13 mouse cellular contexts compared by ENCODE assay signal in genomic region chr8:121827726-121828125, GRCm38 (mm10). TPM values are rescaled to one million over a fixed set of nuclear protein-coding genes. Genes with fewer than 3 reads are reported as not detected.
DNase-seq lines count a peak whose midpoint lies in the region; ATAC-seq lines count a peak whose summit lies in the region.
"Had no signal": no experiment of that assay in that cellular context is flagged by ENCODE, and none has a peak within 500 bp of the region (broad histone marks: within the 10 kb centered on the region; RNA-seq: fewer than 3 reads in every experiment).

No protein-coding gene starts in this region.

- 87% methylated on average over 5 of the region's 5 CpGs for WGBS in heart, embryonic 13.5 days
- WGBS in neural tube, embryonic 12.5 days, result 96% methylated on average over 5 of the region's 5 CpGs
- 92% methylated on average over 5 of the region's 5 CpGs for WGBS in embryonic facial prominence, embryonic 12.5 days
- 97% methylated on average over 5 of the region's 5 CpGs for WGBS in midbrain, embryonic 14.5 days

- peak overlapping the region; percentile 97 for H3K4me3 ChIP-seq in heart, embryonic 13.5 days
- H3K4me3 ChIP-seq in neural tube, embryonic 12.5 days, result no peak overlapping the region
- no peak overlapping the region for H3K4me3 ChIP-seq in embryonic facial prominence, embryonic 12.5 days
- H3K4me3 ChIP-seq in midbrain, embryonic 14.5 days (replicated peaks; ENCODE audit: low read depth, low read length), result no peak overlapping the region

- H3K9me3 ChIP-seq in heart, embryonic 13.5 days, result no peaks in the 10 kb centered on the region
- H3K9me3 ChIP-seq in neural tube, embryonic 12.5 days, result no peaks in the 10 kb centered on the region
- no peaks in the 10 kb centered on the region for H3K9me3 ChIP-seq in embryonic facial prominence, embryonic 12.5 days
- no peaks in the 10 kb centered on the region for H3K9me3 ChIP-seq in midbrain, embryonic 14.5 days (ENCODE audit: control insufficient read depth, low read length)

- H3K27me3 ChIP-seq in heart, embryonic 13.5 days (replicated peaks), result no peaks in the 10 kb centered on the region
- no peaks in the 10 kb centered on the region for H3K27me3 ChIP-seq in neural tube, embryonic 12.5 days (replicated peaks)
- no peaks in the 10 kb centered on the region for H3K27me3 ChIP-seq in embryonic facial prominence, embryonic 12.5 days
- H3K27me3 ChIP-seq in midbrain, embryonic 14.5 days (ENCODE audit: control insufficient read depth, insufficient read depth, low read length), result no peaks in the 10 kb centered on the region

- H3K4me2 ChIP-seq in heart, embryonic 13.5 days, result no peak overlapping the region
- peak overlapping the region; percentile 97 for H3K4me2 ChIP-seq in neural tube, embryonic 12.5 days (replicated peaks)
- H3K4me2 ChIP-seq in embryonic facial prominence, embryonic 12.5 days (replicated peaks), result peak overlapping the region; percentile 73; the same call in 1 of the 2 replicates
- H3K4me2 ChIP-seq in midbrain, embryonic 14.5 days (ENCODE audit: low read length), result peak overlapping the region; percentile 92

- H3K36me3 ChIP-seq in heart, embryonic 13.5 days, result no peaks in the 10 kb centered on the region
- no peaks in the 10 kb centered on the region for H3K36me3 ChIP-seq in neural tube, embryonic 12.5 days
- no peaks in the 10 kb centered on the region for H3K36me3 ChIP-seq in embryonic facial prominence, embryonic 12.5 days
- no peaks in the 10 kb centered on the region for H3K36me3 ChIP-seq in midbrain, embryonic 14.5 days (ENCODE audit: control insufficient read depth, insufficient read depth, low read length)

- no peak for DNase-seq in heart, adult 18-20 months
- DNase-seq in neural tube, embryonic 10.5 days (ENCODE audit: extremely low spot score, low spot score), result no peak
- DNase-seq in midbrain, embryonic 14.5 days, result no peak
- DNase-seq in adrenal gland, postnatal 10 days, result no peak
- DNase-seq: cerebellum, adult 8-10 months; kidney, adult 9 months; spleen, adult 18-20 months; thymus, postnatal 36 days had no signal

- no peak overlapping the region for H3K27ac ChIP-seq in heart, embryonic 13.5 days (replicated peaks)
- H3K27ac ChIP-seq in neural tube, embryonic 12.5 days, result no peak overlapping the region
- no peak overlapping the region for H3K27ac ChIP-seq in embryonic facial prominence, embryonic 12.5 days
- H3K27ac ChIP-seq in midbrain, embryonic 14.5 days (replicated peaks; ENCODE audit: low read depth, low read length), result no peak overlapping the region
- H3K27ac ChIP-seq: macrophage had no signal

- peaks cover 19% of the 10 kb centered on the region for H3K4me1 ChIP-seq in heart, embryonic 13.5 days
- H3K4me1 ChIP-seq in neural tube, embryonic 12.5 days, result peaks cover 15% of the 10 kb centered on the region
- peaks cover 14% of the 10 kb centered on the region for H3K4me1 ChIP-seq in embryonic facial prominence, embryonic 12.5 days
- peaks cover 11% of the 10 kb centered on the region for H3K4me1 ChIP-seq in midbrain, embryonic 14.5 days (ENCODE audit: control insufficient read depth, insufficient read depth, low read length)

- no peak overlapping the region for H3K9ac ChIP-seq in heart, embryonic 13.5 days
- H3K9ac ChIP-seq in neural tube, embryonic 12.5 days, result no peak overlapping the region
- no peak overlapping the region for H3K9ac ChIP-seq in embryonic facial prominence, embryonic 12.5 days
- H3K9ac ChIP-seq in midbrain, embryonic 14.5 days (replicated peaks; ENCODE audit: low read length), result no peak overlapping the region

- no peak for ATAC-seq in heart, embryonic 13.5 days (ENCODE audit: extremely low read depth, insufficient number of reproducible peaks, low FRiP score, low TSS enrichment)
- ATAC-seq in neural tube, embryonic 12.5 days (ENCODE audit: low FRiP score, low read depth), result no peak
- ATAC-seq in embryonic facial prominence, embryonic 12.5 days (ENCODE audit: insufficient number of reproducible peaks, insufficient read depth, low FRiP score, low TSS enrichment), result no peak
- no peak for ATAC-seq in midbrain, embryonic 14.5 days (ENCODE audit: low FRiP score, low TSS enrichment)
- no peak for ATAC-seq in erythroid progenitor cell, adult 5-6 weeks (replicated peaks; ENCODE audit: low FRiP score, poor library complexity, severe bottlenecking)

RNA-seq across cellular contexts. Expression of gene Klhdc4, which starts 1.6 kb away (rescaled TPM):
- 25.7 and 26.8 TPM in 2 replicates for polyA plus RNA-seq in heart, embryonic 13.5 days (2015; fragmentation: Nextera tagmentation; extraction: Ambion mirVana)
- 10 to 100 TPM; 12.0 to 13.7 TPM for total RNA-seq in heart, adult 18-20 months (2021)
- 47.7 and 49.8 TPM in 2 replicates for polyA plus RNA-seq in neural tube, embryonic 12.5 days (2016; fragmentation: Nextera tagmentation; extraction: Ambion mirVana)
- 45.2 and 46.6 TPM in 2 replicates for polyA plus RNA-seq in embryonic facial prominence, embryonic 12.5 days (2016; fragmentation: Nextera tagmentation; extraction: Ambion mirVana)
- 38.5 and 41.7 TPM in 2 replicates for polyA plus RNA-seq in midbrain, embryonic 14.5 days (2014; fragmentation: Nextera tagmentation; extraction: Ambion mirVana)
- 10 to 100 TPM; 18.0 to 20.4 TPM for total RNA-seq in adrenal gland, postnatal 10 days (2021)
- total RNA-seq in erythroid progenitor cell, adult 5-6 weeks (2015; ENCODE audit: low replicate concordance), result 7.9 and 16.3 TPM in 2 replicates
- 15.7 and 17.9 TPM in 2 replicates for total RNA-seq in erythroid progenitor cell, adult 5-6 weeks (2017; ENCODE audit: low replicate concordance)
